Mouse (Mus musculus) liver, adult 2 months (tissue): ENCODE measurements around the gene Clcn2.

Experiments used
- CTCF ChIP-seq: fragments of 200-500 bp; IDR thresholded peaks from 2 replicates; pipeline ENCODE4 v1.5.1; 2011; ENCODE audit warnings: low read depth, low read length, control low read depth
- POLR2A ChIP-seq: fragments of 200-500 bp; IDR thresholded peaks from 2 replicates; pipeline ENCODE4 v1.6.1; 2011; ENCODE audit warnings: low read length, control low read depth; ENCODE audit not compliant: insufficient read depth; ENCODE audit errors: extremely low read depth

- TF ChIP-seq CTCF: no peak
- TF ChIP-seq POLR2A: no peak
Measured at GRCm38 (mm10) chr16:20690774-20691173, 26.8 kb downstream of the Clcn2 start.
